Mouse (Mus musculus): ENCODE measurements at regions not wholly inside any gene's neighbourhood (a gene's known extent, or its start where the extent isn't known, plus 50 kb on each side); places are given as distances from the start of the nearest gene placed in this dataset.
"Not testable (repeated sequence)": the region's sequence is repeated elsewhere in the genome, so short reads cannot be mapped to it uniquely, and the experiment has no call there.

GRCm38 (mm10) chr7:82047456-82047855, 55.4 kb upstream of the Bnc1 start:
- DNase-seq = peak in 1 of 2 experiments; percentile 6

- no peak for DNase-seq
Measured at GRCm38 (mm10) chr7:82053411-82053810, 61.3 kb upstream of the Bnc1 start.

- peak; percentile 19 to 41 for DNase-seq
Measured at GRCm38 (mm10) chr7:82056551-82057230, 64.6 kb upstream of the Bnc1 start.

GRCm38 (mm10) chr7:82063407-82063806, 71.3 kb upstream of the Bnc1 start:
- DNase-seq = no peak

GRCm38 (mm10) chr7:82069629-82070450, 77.7 kb upstream of the Bnc1 start:
- no peak for DNase-seq

- no peak for DNase-seq
Measured at GRCm38 (mm10) chr7:82070946-82071727, 79.0 kb upstream of the Bnc1 start.

GRCm38 (mm10) chr7:82075359-82075758, 83.3 kb upstream of the Bnc1 start:
- DNase-seq = no peak

GRCm38 (mm10) chr7:82081851-82082250, 89.8 kb upstream of the Bnc1 start:
- no peak for DNase-seq

- no peak for DNase-seq
Measured at GRCm38 (mm10) chr7:82082883-82083282, 90.8 kb upstream of the Sh3gl3 start.

GRCm38 (mm10) chr7:82084473-82084872, 89.2 kb upstream of the Sh3gl3 start:
- no peak for DNase-seq

GRCm38 (mm10) chr7:82085205-82085604, 88.4 kb upstream of the Sh3gl3 start:
- DNase-seq = no peak

GRCm38 (mm10) chr7:82098136-82098535, 75.5 kb upstream of the Sh3gl3 start:
- no peak for DNase-seq

- no peak for DNase-seq
Measured at GRCm38 (mm10) chr7:82101314-82101713, 72.3 kb upstream of the Sh3gl3 start.

- no peak for DNase-seq
Measured at GRCm38 (mm10) chr7:82105631-82106030, 68.0 kb upstream of the Sh3gl3 start.

GRCm38 (mm10) chr7:82109141-82109540, 64.5 kb upstream of the Sh3gl3 start:
- not testable (repeated sequence) for DNase-seq

GRCm38 (mm10) chr7:82109550-82109949, 64.1 kb upstream of the Sh3gl3 start:
- DNase-seq = no peak

- no peak for DNase-seq
Measured at GRCm38 (mm10) chr7:82109977-82110376, 63.7 kb upstream of the Sh3gl3 start.

GRCm38 (mm10) chr7:82112046-82112445, 61.6 kb upstream of the Sh3gl3 start:
- DNase-seq = no peak

GRCm38 (mm10) chr7:82115646-82116045, 58.0 kb upstream of the Sh3gl3 start:
- DNase-seq = no peak

GRCm38 (mm10) chr7:82119266-82119665, 54.4 kb upstream of the Sh3gl3 start:
- DNase-seq = peak; percentile 83 to 87

- no peak for DNase-seq
Measured at GRCm38 (mm10) chr7:82119866-82120265, 53.8 kb upstream of the Sh3gl3 start.

GRCm38 (mm10) chr7:82121746-82122145, 51.9 kb upstream of the Sh3gl3 start:
- DNase-seq = peak; percentile 79 to 80
